Mouse (Mus musculus) left cerebral cortex, adult 2 months (tissue): Measurements from ENCODE around the gene Col7a1. TPM values are rescaled to one million over a fixed set of nuclear protein-coding genes. Genes with fewer than 3 reads are reported as not detected.

Experiments
- DNase-seq, 2 experiments: peaks; one replicate each; pipeline ENCODE4 v3.0.0; 2021 to 2022; ENCODE audit warnings: low spot score in 2 of 2, mixed read lengths in 1 of 2; ENCODE audit errors: extremely low spot score in 1 of 2
- H3K27ac ChIP-seq: fragments of 200-600 bp; 2 replicates; pipeline ENCODE4 v1.8.1; 2022
- H3K4me3 ChIP-seq: fragments of 200-600 bp; 2 replicates; pipeline ENCODE4 v1.8.1; 2022
- CTCF ChIP-seq: fragments of 200-600 bp; IDR thresholded peaks from 2 replicates; pipeline ENCODE4 v1.8.1; 2022; ENCODE audit warnings: antibody characterized with exemption, mild to moderate bottlenecking, moderate library complexity
- intact Hi-C: fragments of 180-260 bp; cut with DNase I; formaldehyde crosslinking; loops from one replicate; pipeline ENCODE4 v1.15.1; 2025
- microRNA-seq, 2 experiments: library from miRNA; unstranded; fragments of <30 nt; microRNA quantifications; one replicate each; pipeline ENCODE4 v1.2.0; 2021
- total RNA-seq, 2 experiments: library from RNA; stranded (reverse); gene quantifications; 2 replicates each; pipeline ENCODE4 v1.2.3; 2021

Gene Col7a1
- total RNA-seq, 2 experiments from 2014 or later: 2.8 to 4.0 TPM

GRCm38 (mm10) chr9:109028421-109028820 lies 75.0 kb downstream of the Col7a1 start:
- DNase-seq: no peak
- no peak for TF ChIP-seq CTCF
- intact Hi-C loops: no loop called here
- Histone ChIP-seq H3K4me3 (no peak overlapping the region), H3K27ac (no peak overlapping the region)

GRCm38 (mm10) chr9:109028919-109029318 lies 75.5 kb downstream of the Col7a1 start:
- intact Hi-C loops: no loop called here
- TF ChIP-seq CTCF: no peak
- DNase-seq: no peak

GRCm38 (mm10) chr9:109030312-109030711 lies 76.9 kb downstream of the Col7a1 start:
- no peak for TF ChIP-seq CTCF
- Histone ChIP-seq H3K27ac (no peak overlapping the region), H3K4me3 (no peak overlapping the region)
- intact Hi-C loops: no loop called here
- DNase-seq: no peak

More at GRCm38 (mm10) chr9:109028919-109029318, 75.5 kb downstream of the Col7a1 start:
- H3K27ac ChIP-seq: no peak overlapping the region
- H3K4me3 ChIP-seq: no peak overlapping the region

- intact Hi-C loops: no loop called here
- Histone ChIP-seq H3K27ac (no peak overlapping the region), H3K4me3 (no peak overlapping the region)
- no peak for TF ChIP-seq CTCF
- no peak for DNase-seq
Measured at GRCm38 (mm10) chr9:109031001-109031400, 77.6 kb downstream of the Col7a1 start.

- no peak overlapping the region for H3K4me3 ChIP-seq
- no peak for TF ChIP-seq CTCF
- intact Hi-C loops: no loop called here
- no peak for DNase-seq
- H3K27ac ChIP-seq: no peak overlapping the region
Measured at GRCm38 (mm10) chr9:109031686-109032085, 78.3 kb downstream of the Col7a1 start.

GRCm38 (mm10) chr9:109032435-109032834 lies 79.0 kb downstream of the Col7a1 start:
- no peak overlapping the region for H3K27ac ChIP-seq
- no peak overlapping the region for H3K4me3 ChIP-seq
- no peak for DNase-seq
- TF ChIP-seq CTCF: no peak
- intact Hi-C loops: no loop called here

Small RNA genes within 50 kb of the gene (microRNA-seq; reads per million reads assigned to microRNA genes)
- 0 reads per million in 2 experiments for gene Mir711

Other genes with a start within 250 kb of the Col7a1 start
- 100 to 1,000 TPM; 143 to 164 TPM for gene Ip6k2, start 169.8 kb upstream of the Col7a1 start, total RNA-seq
- 10 to 100 TPM; 64.7 to 68.0 TPM for gene Nckipsd, start 145.2 kb upstream of the Col7a1 start, total RNA-seq
- 10 to 100 TPM; 65.1 to 75.0 TPM for gene Celsr3, start 127.3 kb upstream of the Col7a1 start, total RNA-seq
- 10 to 100 TPM; 17.1 to 17.8 TPM for gene Slc26a6, start 100.3 kb upstream of the Col7a1 start, total RNA-seq
- not detected for gene Tmem89, start 39.0 kb upstream of the Col7a1 start, total RNA-seq
- gene Uqcrc1, start 17.0 kb upstream of the Col7a1 start, total RNA-seq: 100 to 1,000 TPM; 358 to 364 TPM
- gene Ucn2, start 32.4 kb downstream of the Col7a1 start, total RNA-seq: under 1 TPM; 0.40 to 0.41 TPM
- gene Pfkfb4, start 38.2 kb downstream of the Col7a1 start, total RNA-seq: 10 to 100 TPM; 15.8 to 17.7 TPM
- 10 to 100 TPM; 71.6 to 77.5 TPM for gene Shisa5, start 85.0 kb downstream of the Col7a1 start, total RNA-seq
- 10 to 100 TPM; 11.7 to 15.3 TPM for gene Trex1, start 106.1 kb downstream of the Col7a1 start, total RNA-seq
- 10 to 100 TPM; 28.0 to 28.3 TPM for gene Atrip, start 120.5 kb downstream of the Col7a1 start, total RNA-seq
- 1 to 10 TPM; 8.0 to 8.6 TPM for gene Ccdc51, start 128.9 kb downstream of the Col7a1 start, total RNA-seq
- 100 to 1,000 TPM; 312 to 332 TPM for gene Tma7, start 129.0 kb downstream of the Col7a1 start, total RNA-seq
- gene Plxnb1, start 141.8 kb downstream of the Col7a1 start, total RNA-seq: 10 to 100 TPM; 65.0 to 70.5 TPM
- not detected for gene Fbxw21, start 208.5 kb downstream of the Col7a1 start, total RNA-seq
- gene Fbxw13, start 242.4 kb downstream of the Col7a1 start, total RNA-seq: not detected